16 mouse cellular contexts compared by ENCODE assay signal in the genomic region with DNA sequence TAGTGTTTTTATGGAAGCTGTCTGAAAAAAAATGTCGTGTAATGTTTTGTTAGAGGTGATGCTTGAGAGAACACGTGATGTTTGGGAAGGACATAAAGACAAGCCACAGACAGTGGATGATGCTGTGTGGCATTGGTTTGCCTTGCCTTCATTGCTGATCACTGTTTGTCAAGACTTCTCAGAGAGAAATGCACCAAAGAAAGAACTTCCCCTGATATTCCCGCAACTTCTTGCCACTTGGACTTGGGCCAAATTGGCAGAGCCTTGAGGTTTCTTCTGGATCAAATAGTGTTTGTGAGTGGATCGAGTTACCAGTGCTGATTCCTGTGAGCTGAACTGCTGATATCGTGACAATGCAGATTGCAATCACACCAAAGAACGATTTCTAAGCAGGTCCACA.
"Had no signal": no experiment of that assay in that cellular context is flagged by ENCODE, and none has a peak within 500 bp of the region (broad histone marks: within the 10 kb centered on the region; RNA-seq: fewer than 3 reads in every experiment).

No protein-coding gene starts in this region.

- H3K4me1 ChIP-seq: lung, embryonic 15.5 days; megakaryocyte, embryonic 14.5 days; midbrain, embryonic 12.5 days; neural tube, embryonic 12.5 days; stomach, embryonic 15.5 days had no signal

- H3K27ac ChIP-seq: lung, embryonic 15.5 days; macrophage; midbrain, embryonic 12.5 days; neural tube, embryonic 12.5 days; stomach, embryonic 15.5 days; stomach, postnatal 0 days had no signal

- H3K36me3 ChIP-seq: lung, embryonic 15.5 days; midbrain, embryonic 12.5 days; neural tube, embryonic 12.5 days; stomach, embryonic 15.5 days had no signal

- H3K9ac ChIP-seq: lung, embryonic 15.5 days; midbrain, embryonic 12.5 days; neural tube, embryonic 12.5 days; stomach, embryonic 15.5 days had no signal

- H3K9me3 ChIP-seq: stomach, embryonic 15.5 days had no signal

- H3K4me2 ChIP-seq: lung, embryonic 15.5 days; midbrain, embryonic 12.5 days; neural tube, embryonic 12.5 days; stomach, embryonic 15.5 days had no signal

- DNase-seq: lung, adult 2 months; lung, postnatal 14 days; lung, postnatal 36 days; midbrain, embryonic 14.5 days; right cerebral cortex, postnatal 14 days; thymus, adult 2 months; thymus, postnatal 25 days; thymus, postnatal 4 days had no signal

- ATAC-seq: lung, postnatal 0 days had no signal

- H3K4me3 ChIP-seq: lung, embryonic 15.5 days; megakaryocyte, embryonic 14.5 days; midbrain, embryonic 12.5 days; neural tube, embryonic 12.5 days; stomach, embryonic 15.5 days had no signal
